Mouse (Mus musculus): ENCODE data around the gene Mapkapk5. TPM values are rescaled to one million over a fixed set of nuclear protein-coding genes. Genes with fewer than 3 reads are reported as not detected.

Mapkapk5 gene
- polyA plus RNA-seq, 1 experiment = 103 TPM

- TF ChIP-seq POLR2A (IDR thresholded peaks at IDR 0.05; ENCODE audit: borderline replicate concordance, extremely low read depth, insufficient read depth, insufficient read length, poor library complexity, severe bottlenecking) (no peak), CTCF (IDR thresholded peaks at IDR 0.05; ENCODE audit: borderline replicate concordance, extremely low read depth, insufficient read depth, insufficient read length) (0 out of 2 replicates have a peak, but pooled peaks have one; percentile 9)
- peak; percentile 82 for DNase-seq (ENCODE audit: low read depth)
These were observed 68.0 kb downstream of the Mapkapk5 start for GRCm38 (mm10) chr5:121477680-121478079.

- TF ChIP-seq CTCF (IDR thresholded peaks at IDR 0.05; ENCODE audit: borderline replicate concordance, extremely low read depth, insufficient read depth, insufficient read length) = no peak
These were observed 69.7 kb downstream of the Mapkapk5 start for GRCm38 (mm10) chr5:121476040-121476439.

More at GRCm38 (mm10) chr5:121476040-121476439, 69.7 kb downstream of the Mapkapk5 start:
- no peak for DNase-seq (ENCODE audit: low read depth)

Other genes starting within 250 kb of the Mapkapk5 start
- gene Trafd1, start 160.3 kb downstream of the Mapkapk5 start, polyA plus RNA-seq (2012; rRNA removed) = 157 and 195 TPM in 2 replicates
- 29.7 and 30.1 TPM in 2 replicates for gene Naa25, start 148.0 kb downstream of the Mapkapk5 start, polyA plus RNA-seq (2012; rRNA removed)
- gene Tmem116, start 94.0 kb downstream of the Mapkapk5 start, polyA plus RNA-seq (2012; rRNA removed) = 1.8 TPM in 2 replicates
- gene Erp29, start 93.4 kb downstream of the Mapkapk5 start, polyA plus RNA-seq (2012; rRNA removed) = 110 and 121 TPM in 2 replicates
- not detected in 2 replicates for gene Adam1b, start 42.5 kb downstream of the Mapkapk5 start, polyA plus RNA-seq (2012; rRNA removed)
- gene Adam1a, start 423 bp downstream of the Mapkapk5 start, polyA plus RNA-seq (2012; rRNA removed) = 34.1 and 38.2 TPM in 2 replicates
- 0.14 and 0.39 TPM in 2 replicates for gene Gm42878, start 423 bp downstream of the Mapkapk5 start, polyA plus RNA-seq (2012; rRNA removed)
- gene Aldh2, start 47.9 kb upstream of the Mapkapk5 start, polyA plus RNA-seq (2012; rRNA removed) = 141 and 169 TPM in 2 replicates
- 1.5 and 1.8 TPM in 2 replicates for gene Acad12, start 73.0 kb upstream of the Mapkapk5 start, polyA plus RNA-seq (2012; rRNA removed)
- 1.8 and 2.8 TPM in 2 replicates for gene Acad10, start 114.6 kb upstream of the Mapkapk5 start, polyA plus RNA-seq (2012; rRNA removed)
- gene Brap, start 114.7 kb upstream of the Mapkapk5 start, polyA plus RNA-seq (2012; rRNA removed) = 31.4 and 41.5 TPM in 2 replicates
- 156 and 226 TPM in 2 replicates for gene Atxn2, start 165.4 kb upstream of the Mapkapk5 start, polyA plus RNA-seq (2012; rRNA removed)

Measured in brain, embryonic 14.5 days (tissue).